Mouse (Mus musculus): ENCODE data around the gene Fcho2. TPM values are rescaled to one million over a fixed set of nuclear protein-coding genes. Genes with fewer than 3 reads are reported as not detected.

Gene Fcho2
- polyA plus RNA-seq, 1 experiment from 2014 or later: 31.8 TPM

GRCm38 (mm10) chr13:98679230-98679629, 136.0 kb downstream of the Fcho2 start:
- H3K27ac ChIP-seq (ENCODE audit: low read length): no peak overlapping the region
- H3K9me3 ChIP-seq (ENCODE audit: control insufficient read depth, low read length): no peaks in the 10 kb centered on the region
- no peaks in the 10 kb centered on the region for H3K36me3 ChIP-seq (ENCODE audit: control insufficient read depth, insufficient read depth)
- H3K4me3 ChIP-seq (replicated peaks; ENCODE audit: low read length): no peak overlapping the region
- H3K27me3 ChIP-seq (replicated peaks; ENCODE audit: control insufficient read depth, insufficient read depth, low read length): no peaks in the 10 kb centered on the region
- no peaks in the 10 kb centered on the region for H3K4me1 ChIP-seq (replicated peaks; ENCODE audit: control insufficient read depth, insufficient read depth, low read length)
- WGBS: 85% methylated on average over 1 of the region's 1 CpGs
- ATAC-seq: no peak
- no peak overlapping the region for H3K4me2 ChIP-seq (ENCODE audit: low read length)
- no peak overlapping the region for H3K9ac ChIP-seq (replicated peaks; ENCODE audit: low read depth, low read length)

GRCm38 (mm10) chr13:98673922-98674321, 141.3 kb downstream of the Fcho2 start:
- WGBS: 79% methylated on average over 4 of the region's 4 CpGs
- no peaks in the 10 kb centered on the region for H3K4me1 ChIP-seq (replicated peaks; ENCODE audit: control insufficient read depth, insufficient read depth, low read length)
- no peak for ATAC-seq
- H3K9ac ChIP-seq (replicated peaks; ENCODE audit: low read depth, low read length): no peak overlapping the region
- H3K27me3 ChIP-seq (replicated peaks; ENCODE audit: control insufficient read depth, insufficient read depth, low read length): no peaks in the 10 kb centered on the region
- no peaks in the 10 kb centered on the region for H3K9me3 ChIP-seq (ENCODE audit: control insufficient read depth, low read length)
- H3K4me2 ChIP-seq (ENCODE audit: low read length): no peak overlapping the region
- no peaks in the 10 kb centered on the region for H3K36me3 ChIP-seq (ENCODE audit: control insufficient read depth, insufficient read depth)
- H3K4me3 ChIP-seq (replicated peaks; ENCODE audit: low read length): no peak overlapping the region
- H3K27ac ChIP-seq (ENCODE audit: low read length): no peak overlapping the region

Other genes starting within 250 kb of the Fcho2 start
- gene Tmem174, start 178.0 kb downstream of the Fcho2 start, polyA plus RNA-seq (2015; fragmentation: Nextera tagmentation; extraction: Ambion mirVana): not detected in 2 replicates
- gene Tmem171, start 120.6 kb downstream of the Fcho2 start, polyA plus RNA-seq (2015; fragmentation: Nextera tagmentation; extraction: Ambion mirVana): not detected in 2 replicates
- gene Tnpo1, start 110.9 kb upstream of the Fcho2 start, polyA plus RNA-seq (2015; fragmentation: Nextera tagmentation; extraction: Ambion mirVana): 52.1 and 55.7 TPM in 2 replicates
- not detected in 2 replicates for gene 1700024P04Rik, start 169.1 kb upstream of the Fcho2 start, polyA plus RNA-seq (2015; fragmentation: Nextera tagmentation; extraction: Ambion mirVana)